Mouse (Mus musculus) right cerebral cortex, postnatal 10 days (tissue): ENCODE measurements at regions not wholly inside any gene's neighbourhood (a gene's known extent, or its start where the extent isn't known, plus 50 kb on each side); places are given as distances from the start of the nearest gene placed in this dataset.

ENCODE experiments used
- DNase-seq, 2 experiments: peaks; one replicate each; pipeline ENCODE4 v3.0.0; 2021; ENCODE audit warnings: low spot score in 2 of 2

- no peak for DNase-seq
Observed at GRCm38 (mm10) chr1:63920181-63920933, 151.3 kb upstream of the 4933402D24Rik start.

GRCm38 (mm10) chr1:63918200-63918599 lies 149.1 kb upstream of the 4933402D24Rik start:
- no peak for DNase-seq

- no peak for DNase-seq
Observed at GRCm38 (mm10) chr1:63916907-63917650, 148.0 kb upstream of the 4933402D24Rik start.

- no peak for DNase-seq
Observed at GRCm38 (mm10) chr1:63910765-63911164, 141.7 kb upstream of the 4933402D24Rik start.

- no peak for DNase-seq
Observed at GRCm38 (mm10) chr1:63909191-63909590, 140.1 kb upstream of the 4933402D24Rik start.

- no peak for DNase-seq
Observed at GRCm38 (mm10) chr1:63903620-63904019, 134.6 kb upstream of the 4933402D24Rik start.

GRCm38 (mm10) chr1:63903201-63903600 lies 134.1 kb upstream of the 4933402D24Rik start:
- DNase-seq: peak in 1 of 2 experiments; percentile 6

- no peak for DNase-seq
Observed at GRCm38 (mm10) chr1:63902391-63902790, 133.3 kb upstream of the 4933402D24Rik start.

- DNase-seq: peak; percentile 36 to 55
Observed at GRCm38 (mm10) chr1:63899631-63900577, 130.8 kb upstream of the 4933402D24Rik start.

- peak in 1 of 2 experiments; percentile 49 for DNase-seq
Observed at GRCm38 (mm10) chr1:63898766-63899165, 129.7 kb upstream of the 4933402D24Rik start.

GRCm38 (mm10) chr1:63897556-63897955 lies 128.5 kb upstream of the 4933402D24Rik start:
- peak in 1 of 2 experiments; percentile 4 for DNase-seq

GRCm38 (mm10) chr1:63879570-63879969 lies 110.5 kb upstream of the 4933402D24Rik start:
- no peak for DNase-seq

- peak; percentile 40 to 48 for DNase-seq
Observed at GRCm38 (mm10) chr1:63876589-63877251, 107.7 kb upstream of the 4933402D24Rik start.

- no peak for DNase-seq
Observed at GRCm38 (mm10) chr1:63875297-63875962, 106.4 kb upstream of the 4933402D24Rik start.

- DNase-seq: no peak
Observed at GRCm38 (mm10) chr1:63871831-63872230, 102.8 kb upstream of the 4933402D24Rik start.

- DNase-seq: no peak
Observed at GRCm38 (mm10) chr1:63869342-63869741, 100.3 kb upstream of the 4933402D24Rik start.

GRCm38 (mm10) chr1:63857933-63858649 lies 89.0 kb upstream of the 4933402D24Rik start:
- no peak for DNase-seq

GRCm38 (mm10) chr1:63857468-63857867 lies 88.4 kb upstream of the 4933402D24Rik start:
- DNase-seq: no peak

- no peak for DNase-seq
Observed at GRCm38 (mm10) chr1:63856366-63856765, 87.3 kb upstream of the 4933402D24Rik start.

GRCm38 (mm10) chr1:63854794-63855193 lies 85.7 kb upstream of the 4933402D24Rik start:
- no peak for DNase-seq
